Mouse (Mus musculus): ENCODE measurements around the gene Notch4. TPM values are rescaled to one million over a fixed set of nuclear protein-coding genes. Genes with fewer than 3 reads are reported as not detected.

Notch4 gene
- polyA plus RNA-seq, 1 experiment from 2014 or later: 15.8 TPM

- Histone ChIP-seq H3K4me3 (ENCODE audit: low read depth, low read length) (peak overlapping the region; percentile 23), H3K9me3 (ENCODE audit: control insufficient read depth, low read length) (no peaks in the 10 kb centered on the region), H3K27ac (ENCODE audit: low read depth, low read length) (no peak overlapping the region), H3K9ac (ENCODE audit: low read length) (0 out of 2 replicates have a peak overlapping the region, but pooled peaks have one; percentile 36), H3K4me2 (peak overlapping the region; percentile 73), H3K4me1 (ENCODE audit: control insufficient read depth, insufficient read depth, low read length) (peaks cover 47% of the 10 kb centered on the region), H3K36me3 (ENCODE audit: control insufficient read depth, insufficient read depth, low read length) (no peaks in the 10 kb centered on the region), H3K27me3 (ENCODE audit: control insufficient read depth, insufficient read depth, low read length) (peaks cover 26% of the 10 kb centered on the region)
- 3% methylated on average over 48 of the region's 48 CpGs for WGBS
- DNase-seq (ENCODE audit: low spot score, missing footprints) (peak; percentile 87), ATAC-seq (ENCODE audit: low FRiP score) (no peak)
Measured at GRCm38 (mm10) chr17:34630761-34631301, 66.8 kb downstream of the Notch4 start.

- Histone ChIP-seq H3K9ac (ENCODE audit: low read length) (no peak overlapping the region), H3K4me3 (ENCODE audit: low read depth, low read length) (peak overlapping the region; percentile 29), H3K9me3 (ENCODE audit: control insufficient read depth, low read length) (no peaks in the 10 kb centered on the region), H3K4me2 (peak overlapping the region; percentile 56), H3K4me1 (ENCODE audit: control insufficient read depth, insufficient read depth, low read length) (peaks cover 39% of the 10 kb centered on the region), H3K27me3 (ENCODE audit: control insufficient read depth, insufficient read depth, low read length) (peaks cover 26% of the 10 kb centered on the region), H3K36me3 (ENCODE audit: control insufficient read depth, insufficient read depth, low read length) (no peaks in the 10 kb centered on the region), H3K27ac (ENCODE audit: low read depth, low read length) (no peak overlapping the region)
- WGBS: 3% methylated on average over 12 of the region's 12 CpGs
- ATAC-seq (ENCODE audit: low FRiP score): no peak
- peak; percentile 86 for DNase-seq (ENCODE audit: low spot score, missing footprints)
Measured at GRCm38 (mm10) chr17:34631647-34632046, 67.6 kb downstream of the Notch4 start.

DNA sequence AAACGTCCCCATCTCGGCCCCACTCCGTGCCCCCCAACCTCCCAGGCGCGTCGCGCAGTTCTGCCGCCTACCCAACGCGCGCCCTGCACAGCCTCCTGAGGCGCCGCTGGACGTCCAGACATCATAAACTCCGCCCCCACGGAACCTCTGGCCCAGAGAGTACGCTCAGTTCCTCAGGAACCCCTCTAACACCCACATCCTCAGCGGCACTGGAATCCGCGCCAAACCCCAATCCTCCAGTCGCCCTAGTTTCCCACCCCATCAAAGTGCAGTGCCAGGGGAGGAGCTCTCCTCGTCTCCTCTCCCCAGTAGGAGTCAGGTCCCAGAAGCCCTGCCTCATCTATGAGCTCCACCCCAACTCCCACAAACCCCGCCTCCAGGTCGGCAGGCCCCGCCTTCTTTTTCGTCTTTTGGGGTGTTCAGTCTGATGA, 68.2 kb downstream of the Notch4 start:
- WGBS: 1% methylated on average over 26 of the region's 26 CpGs
- peak overlapping the region; percentile 44 for H3K9ac ChIP-seq (ENCODE audit: low read length)
- peak overlapping the region; percentile 29 for H3K4me3 ChIP-seq (ENCODE audit: low read depth, low read length)
- peaks cover 26% of the 10 kb centered on the region for H3K27me3 ChIP-seq (ENCODE audit: control insufficient read depth, insufficient read depth, low read length)
- peak overlapping the region; percentile 56 for H3K4me2 ChIP-seq
- H3K4me1 ChIP-seq (ENCODE audit: control insufficient read depth, insufficient read depth, low read length): peaks cover 39% of the 10 kb centered on the region
- DNase-seq (ENCODE audit: low spot score, missing footprints): peak; percentile 95
- no peak overlapping the region for H3K27ac ChIP-seq (ENCODE audit: low read depth, low read length)
- ATAC-seq (ENCODE audit: low FRiP score): 0 out of 2 replicates have a peak, but pooled peaks have one; percentile 15
- no peaks in the 10 kb centered on the region for H3K9me3 ChIP-seq (ENCODE audit: control insufficient read depth, low read length)
- H3K36me3 ChIP-seq (ENCODE audit: control insufficient read depth, insufficient read depth, low read length): no peaks in the 10 kb centered on the region

DNA sequence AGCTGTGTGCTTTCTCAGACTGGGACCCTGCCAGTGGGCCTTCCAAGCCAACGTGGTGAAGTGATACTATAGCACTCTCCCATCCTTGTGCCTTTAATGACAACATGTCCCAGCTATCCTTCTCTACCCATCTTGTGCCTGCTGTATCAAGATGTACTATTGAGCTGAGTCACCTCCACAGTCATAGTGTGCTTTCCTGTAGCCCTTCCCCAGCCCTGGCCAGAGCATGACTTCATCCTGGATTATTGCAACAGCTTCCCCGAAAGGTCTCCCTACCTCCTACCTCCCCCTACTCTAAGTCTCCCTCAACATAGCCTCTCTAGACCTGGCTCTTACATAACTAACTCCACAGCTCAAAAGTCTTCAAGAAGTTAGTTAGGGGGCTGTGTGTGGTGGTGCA, 71.6 kb downstream of the Notch4 start:
- Histone ChIP-seq H3K4me3 (ENCODE audit: low read depth, low read length) (no peak overlapping the region), H3K9ac (ENCODE audit: low read length) (no peak overlapping the region), H3K27ac (ENCODE audit: low read depth, low read length) (no peak overlapping the region), H3K36me3 (ENCODE audit: control insufficient read depth, insufficient read depth, low read length) (no peaks in the 10 kb centered on the region), H3K4me2 (no peak overlapping the region), H3K27me3 (ENCODE audit: control insufficient read depth, insufficient read depth, low read length) (peaks cover 16% of the 10 kb centered on the region), H3K9me3 (ENCODE audit: control insufficient read depth, low read length) (no peaks in the 10 kb centered on the region), H3K4me1 (ENCODE audit: control insufficient read depth, insufficient read depth, low read length) (peaks cover 10% of the 10 kb centered on the region)
- ATAC-seq (ENCODE audit: low FRiP score) (no peak), DNase-seq (ENCODE audit: low spot score, missing footprints) (no peak)
- 72% methylated on average over 2 of the region's 2 CpGs for WGBS

DNA sequence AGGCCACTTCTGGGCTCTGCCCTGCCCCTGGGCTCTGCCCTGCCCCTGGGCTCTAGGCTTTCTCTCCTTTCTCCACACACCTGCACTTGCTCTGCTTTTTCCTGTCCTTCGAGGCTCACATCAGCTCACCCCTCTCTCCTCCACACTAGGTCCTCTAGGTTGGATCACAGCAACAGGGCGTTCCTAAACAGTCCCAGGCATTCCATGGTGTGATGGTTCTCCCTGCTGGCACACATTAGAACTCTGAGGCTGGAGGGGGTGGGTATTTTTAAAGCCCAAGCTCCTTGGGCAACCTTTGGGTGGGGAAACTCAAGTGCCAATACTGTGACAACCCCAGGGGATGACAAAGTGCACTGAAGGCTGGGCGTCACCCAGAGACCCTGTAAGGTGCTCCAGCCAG, 73.4 kb downstream of the Notch4 start:
- 60% methylated on average over 3 of the region's 3 CpGs for WGBS
- Histone ChIP-seq H3K27ac (ENCODE audit: low read depth, low read length) (no peak overlapping the region), H3K9ac (ENCODE audit: low read length) (no peak overlapping the region), H3K27me3 (ENCODE audit: control insufficient read depth, insufficient read depth, low read length) (peaks cover under 1% of the 10 kb centered on the region; the same call in 1 of the 2 replicates), H3K4me2 (no peak overlapping the region), H3K4me1 (ENCODE audit: control insufficient read depth, insufficient read depth, low read length) (peaks cover 7% of the 10 kb centered on the region), H3K4me3 (ENCODE audit: low read depth, low read length) (no peak overlapping the region), H3K36me3 (ENCODE audit: control insufficient read depth, insufficient read depth, low read length) (no peaks in the 10 kb centered on the region), H3K9me3 (ENCODE audit: control insufficient read depth, low read length) (no peaks in the 10 kb centered on the region)
- ATAC-seq (ENCODE audit: low FRiP score): no peak
- DNase-seq (ENCODE audit: low spot score, missing footprints): no peak

Other genes starting within 250 kb of the Notch4 start
- gene H2-Eb2, start 238.6 kb upstream of the Notch4 start, polyA plus RNA-seq (2014; fragmentation: Nextera tagmentation; extraction: Ambion mirVana): not detected in 2 replicates
- 0.07 TPM in 1 of 2 replicates, not detected in the other for gene Btnl2, start 209.4 kb upstream of the Notch4 start, polyA plus RNA-seq (2014; fragmentation: Nextera tagmentation; extraction: Ambion mirVana)
- gene Btnl1, start 187.1 kb upstream of the Notch4 start, polyA plus RNA-seq (2014; fragmentation: Nextera tagmentation; extraction: Ambion mirVana): not detected in 2 replicates
- gene BC051142, start 165.4 kb upstream of the Notch4 start, polyA plus RNA-seq (2014; fragmentation: Nextera tagmentation; extraction: Ambion mirVana): 1.6 and 2.9 TPM in 2 replicates
- not detected in 2 replicates for gene Btnl4, start 87.0 kb upstream of the Notch4 start, polyA plus RNA-seq (2014; fragmentation: Nextera tagmentation; extraction: Ambion mirVana)
- gene Btnl6, start 46.9 kb upstream of the Notch4 start, polyA plus RNA-seq (2014; fragmentation: Nextera tagmentation; extraction: Ambion mirVana): not detected in 2 replicates
- 4.4 and 4.8 TPM in 2 replicates for gene Gpsm3, start 25.5 kb downstream of the Notch4 start, polyA plus RNA-seq (2014; fragmentation: Nextera tagmentation; extraction: Ambion mirVana)
- gene Pbx2, start 27.0 kb downstream of the Notch4 start, polyA plus RNA-seq (2014; fragmentation: Nextera tagmentation; extraction: Ambion mirVana): 17.3 and 20.1 TPM in 2 replicates
- gene Ager, start 33.6 kb downstream of the Notch4 start, polyA plus RNA-seq (2014; fragmentation: Nextera tagmentation; extraction: Ambion mirVana): 1.4 and 1.6 TPM in 2 replicates
- gene Rnf5, start 39.4 kb downstream of the Notch4 start, polyA plus RNA-seq (2014; fragmentation: Nextera tagmentation; extraction: Ambion mirVana): 180 and 185 TPM in 2 replicates
- 68.4 and 75.3 TPM in 2 replicates for gene Agpat1, start 40.0 kb downstream of the Notch4 start, polyA plus RNA-seq (2014; fragmentation: Nextera tagmentation; extraction: Ambion mirVana)
- 3.3 and 3.8 TPM in 2 replicates for gene Egfl8, start 51.7 kb downstream of the Notch4 start, polyA plus RNA-seq (2014; fragmentation: Nextera tagmentation; extraction: Ambion mirVana)
- 25.8 and 26.4 TPM in 2 replicates for gene Ppt2, start 64.2 kb downstream of the Notch4 start, polyA plus RNA-seq (2014; fragmentation: Nextera tagmentation; extraction: Ambion mirVana)
- 1.8 and 2.4 TPM in 2 replicates for gene Prrt1, start 65.3 kb downstream of the Notch4 start, polyA plus RNA-seq (2014; fragmentation: Nextera tagmentation; extraction: Ambion mirVana)
- 14.4 and 15.1 TPM in 2 replicates for gene Fkbpl, start 80.5 kb downstream of the Notch4 start, polyA plus RNA-seq (2014; fragmentation: Nextera tagmentation; extraction: Ambion mirVana)
- gene Atf6b, start 82.9 kb downstream of the Notch4 start, polyA plus RNA-seq (2014; fragmentation: Nextera tagmentation; extraction: Ambion mirVana): 68.2 and 77.6 TPM in 2 replicates
- 0.03 and 0.05 TPM in 2 replicates for gene Tnxb, start 106.3 kb downstream of the Notch4 start, polyA plus RNA-seq (2014; fragmentation: Nextera tagmentation; extraction: Ambion mirVana)
- gene C4b, start 179.6 kb downstream of the Notch4 start, polyA plus RNA-seq (2014; fragmentation: Nextera tagmentation; extraction: Ambion mirVana): not detected in 2 replicates
- not detected in 2 replicates for gene Cyp21a1, start 240.3 kb downstream of the Notch4 start, polyA plus RNA-seq (2014; fragmentation: Nextera tagmentation; extraction: Ambion mirVana)

All from midbrain, embryonic 11.5 days (tissue).